ENCODE assay signal across 7 mouse cellular contexts in the genomic region with DNA sequence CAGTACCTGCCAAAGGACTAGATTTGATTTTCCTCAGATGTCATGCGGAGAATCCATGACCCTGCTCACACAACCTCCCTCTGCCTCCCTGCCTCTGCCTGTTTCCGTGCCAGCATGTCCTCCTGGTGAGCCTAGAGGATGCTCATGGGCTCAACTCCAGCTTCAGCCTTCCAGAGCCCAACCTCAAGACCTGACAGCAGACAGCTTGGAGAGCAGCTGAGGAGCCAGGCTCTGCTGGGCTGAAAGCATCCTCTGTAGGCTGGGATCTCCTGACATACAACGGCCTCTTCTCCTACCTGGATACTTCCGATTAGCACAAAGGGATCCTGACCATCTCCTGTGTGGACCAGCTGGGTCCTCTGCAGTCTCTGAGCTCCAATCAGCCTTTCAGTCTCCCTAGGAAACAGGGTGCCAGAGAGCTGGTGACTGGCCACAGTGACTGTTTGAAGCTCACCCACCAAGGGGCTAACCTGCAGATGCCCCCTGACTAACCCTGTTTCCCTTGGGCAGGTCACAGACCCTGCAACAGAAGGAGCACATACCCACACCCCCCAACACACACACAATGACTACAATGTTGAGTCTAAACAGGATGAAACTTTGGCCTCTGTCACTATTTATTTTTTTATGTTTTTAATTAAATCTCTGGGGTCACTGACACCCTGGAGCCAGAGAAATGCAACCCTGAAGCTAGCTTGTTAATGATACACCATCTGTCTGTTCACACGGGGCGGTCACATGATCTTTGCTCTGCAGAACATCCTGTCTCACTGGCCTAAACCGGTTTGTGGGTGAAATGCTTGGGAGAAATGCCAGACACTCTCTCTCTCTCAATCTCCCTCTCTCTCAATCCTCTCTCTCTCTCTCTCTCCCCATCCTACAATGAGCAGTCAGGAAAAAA.
DNase-seq lines count a peak whose midpoint lies in the region; ATAC-seq and TF ChIP-seq lines count a peak whose summit lies in the region.

No protein-coding gene starts in this region.

- no peaks in the 10 kb centered on the region for H3K27me3 ChIP-seq in C2C12 (ENCODE audit: control insufficient read depth, insufficient read depth, insufficient read length)
- H3K27me3 ChIP-seq in thymus, adult 2 months (ENCODE audit: control insufficient read depth, insufficient read depth, low read length), result no peaks in the 10 kb centered on the region

- no peak overlapping the region for H3K4me3 ChIP-seq in C2C12 (ENCODE audit: insufficient read depth, poor library complexity, severe bottlenecking)
- H3K4me3 ChIP-seq in thymus, adult 2 months (ENCODE audit: control insufficient read depth, insufficient read depth, low read length), result no peak overlapping the region

- H3ac ChIP-seq in C2C12 (ENCODE audit: control insufficient read depth, insufficient read length, low read depth), result no peak overlapping the region

- no peak for TF ChIP-seq CTCF in C2C12 (IDR thresholded peaks at IDR 0.05; ENCODE audit: control insufficient read depth, insufficient read depth, insufficient read length)
- TF ChIP-seq CTCF in thymus, adult 2 months (IDR thresholded peaks at IDR 0.05; ENCODE audit: borderline replicate concordance, control insufficient read depth, extremely low read depth, insufficient read depth, low read length, poor library complexity), result no peak

- peak overlapping the region; percentile 79 for H3K27ac ChIP-seq in thymus, adult 2 months (ENCODE audit: control insufficient read depth, insufficient read depth, low read length)

- WGBS in thymus, adult 2 months, result 53% methylated on average over 7 of the region's 7 CpGs

- ATAC-seq in CD4-positive, CD25-positive, alpha-beta regulatory T cell, adult 4 months, result peak; percentile 95
- ATAC-seq in hematopoietic stem cell, adult 5-6 weeks (replicated peaks in 1 of 2; ENCODE audit: insufficient read depth in 1 of 2, low FRiP score in 2 of 2, low TSS enrichment in 1 of 2, low read depth in 1 of 2, poor library complexity in 2 of 2, severe bottlenecking in 2 of 2), result peak; percentile 54 to 61; a peak in 2 of 4 replicates
- peak; percentile 46 for ATAC-seq in megakaryocyte progenitor cell, adult 5-6 weeks (replicated peaks; ENCODE audit: poor library complexity)

- DNase-seq in embryo, embryonic 11 days, result peak; percentile 79
- peak; percentile 83 to 95 for DNase-seq in kidney, postnatal 36 days
- DNase-seq in thymus, adult 2 months, result peak; percentile 67

- no peaks in the 10 kb centered on the region for H3K79me3 ChIP-seq in C2C12 (ENCODE audit: low read depth)

- no peaks in the 10 kb centered on the region for H3K79me2 ChIP-seq in C2C12 (ENCODE audit: control insufficient read depth, insufficient read depth)

- H3K36me3 ChIP-seq in C2C12 (ENCODE audit: control insufficient read depth, insufficient read depth), result no peaks in the 10 kb centered on the region
- no peaks in the 10 kb centered on the region for H3K36me3 ChIP-seq in thymus, adult 2 months (ENCODE audit: control insufficient read depth, insufficient read depth, low read length)

- TF ChIP-seq POLR2A in thymus, adult 2 months (IDR thresholded peaks at IDR 0.05; ENCODE audit: control insufficient read depth, extremely low read depth, insufficient read depth, low read length, poor library complexity), result no peak

- peaks cover 35% of the 10 kb centered on the region for H3K4me1 ChIP-seq in thymus, adult 2 months (replicated peaks; ENCODE audit: control insufficient read depth, insufficient read depth, low read length)

TF ChIP-seq in C2C12, 6 proteins besides CTCF, POLR2A, EP300 and RAD21:
- TF ChIP-seq CEBPB (IDR thresholded peaks at IDR 0.05; ENCODE audit: low read depth) (no peak), USF1 (IDR thresholded peaks at IDR 0.05; ENCODE audit: low read depth) (peak; percentile 91)
TF ChIP-seq in C2C12: peak in this region for 1.
